8 mouse cellular contexts compared by ENCODE assay signal in the genomic region with DNA sequence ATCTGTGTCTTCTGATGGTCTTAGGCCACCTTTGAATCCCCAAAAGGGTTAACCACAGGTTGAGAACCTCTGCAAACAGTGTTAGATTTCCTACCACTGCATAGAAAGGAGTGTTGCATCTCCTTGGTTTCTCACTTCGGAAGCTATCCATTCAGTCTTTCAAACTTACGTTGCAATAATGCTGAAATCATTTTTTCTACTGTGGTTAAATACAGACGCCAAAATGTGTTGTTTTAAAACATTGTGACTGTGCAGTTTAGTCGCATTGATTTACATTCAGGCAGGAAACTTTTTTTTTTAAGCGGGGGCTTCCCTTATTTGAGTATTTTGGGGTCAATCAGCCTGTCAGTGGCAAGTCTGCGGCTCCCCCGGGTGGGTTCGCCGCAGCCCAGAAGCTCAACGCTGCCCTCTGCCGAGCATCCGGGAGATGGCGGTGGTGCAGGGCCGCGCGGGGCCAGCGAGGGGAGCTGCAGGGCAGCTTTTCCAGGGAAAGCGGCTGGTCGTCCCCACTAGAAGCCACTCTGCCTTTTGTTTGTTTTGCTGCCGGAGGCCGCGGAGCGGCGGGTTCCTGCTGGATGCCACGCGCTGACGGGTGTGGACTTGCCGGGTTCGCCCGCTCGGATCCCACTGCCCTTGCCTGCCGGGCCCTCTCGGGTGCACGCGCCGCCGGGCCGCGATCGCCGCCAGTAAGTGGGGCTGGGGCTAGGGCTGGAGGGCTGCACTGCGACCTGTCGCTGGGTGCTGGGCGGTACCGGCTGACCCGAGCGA. TPM values are rescaled to one million over a fixed set of nuclear protein-coding genes. Genes with fewer than 3 reads are reported as not detected.
A peak's percentile ranks its signal among the peaks of the same experiment; 100 is the strongest.
DNase-seq lines count a peak whose midpoint lies in the region; ATAC-seq lines count a peak whose summit lies in the region.

No protein-coding gene starts in this region.

- DNase-seq in adrenal gland, adult (ENCODE audit: inconsistent age in 2 of 2, low spot score in 1 of 2): peak; percentile 93 to 98
- peak; percentile 93 for DNase-seq in embryo, embryonic 10 days (ENCODE audit: low spot score)
- peak; percentile 93 for DNase-seq in gastrocnemius, postnatal 10 days
- DNase-seq in left cerebral cortex, postnatal 10 days (ENCODE audit: extremely low spot score in 1 of 2, low spot score in 2 of 2): peak; percentile 89 to 92
- DNase-seq in right cerebral cortex, postnatal 10 days (ENCODE audit: low spot score in 2 of 2): peak; percentile 93 to 95
- DNase-seq in urinary bladder, postnatal 14 days (ENCODE audit: low spot score): peak; percentile 92

- ATAC-seq in inflammation-experienced regulatory T-cells, adult 6 months: peak; percentile 69
- ATAC-seq in megakaryocyte progenitor cell, adult 5-6 weeks (replicated peaks; ENCODE audit: poor library complexity): peak; percentile 74

- intact Hi-C loops in left cerebral cortex, postnatal 10 days (cut with DNase I): loop anchor here (2.0 to 5.0 kb wide), 2 partner anchors 34 to 56 kb away; no protein-coding TSS in a partner anchor

RNA-seq across cellular contexts. Expression of a gene that starts 4.0 kb away (rescaled TPM):
- 10 to 100 TPM; 15.5 to 20.6 TPM for total RNA-seq in gastrocnemius, postnatal 10 days (2021)
- polyA plus RNA-seq in inflammation-experienced regulatory T-cells, adult 6 months (2017; shearing (Covaris generic)): 1 to 10 TPM; 4.7 to 8.9 (median 6.9) TPM
- 10 to 100 TPM; 23.8 to 27.2 TPM for total RNA-seq in left cerebral cortex, postnatal 10 days (2021)
- 11.0 and 12.4 TPM in 2 replicates for total RNA-seq in megakaryocyte progenitor cell, adult 5-6 weeks (2015)
- 5.1 and 15.3 TPM in 2 replicates for total RNA-seq in megakaryocyte progenitor cell, adult 5-6 weeks (2017)

RNA-seq across cellular contexts. Expression of a gene that starts 4.1 kb away (rescaled TPM):
- total RNA-seq in gastrocnemius, postnatal 10 days (2021): 10 to 100 TPM; 54.2 to 55.2 TPM
- polyA plus RNA-seq in inflammation-experienced regulatory T-cells, adult 6 months (2017; shearing (Covaris generic)): 10 to 100 TPM; 21.0 to 23.3 (median 21.8) TPM
- total RNA-seq in left cerebral cortex, postnatal 10 days (2021): 100 to 1,000 TPM; 116 to 120 TPM
- 51.1 and 58.3 TPM in 2 replicates for total RNA-seq in megakaryocyte progenitor cell, adult 5-6 weeks (2015)
- 48.1 and 61.6 TPM in 2 replicates for total RNA-seq in megakaryocyte progenitor cell, adult 5-6 weeks (2017)

Comparison
In these comparisons a context has a peak if more than half of its experiments do, and no peak if none do; other contexts are left out.
1. Peak in every context shown above with its lines: DNase-seq and ATAC-seq.